Mouse (Mus musculus): ENCODE results near the gene Prkg1.
"Not testable (repeated sequence)": the region's sequence is repeated elsewhere in the genome, so short reads cannot be mapped to it uniquely, and the experiment has no call there.

The Prkg1 gene

DNA sequence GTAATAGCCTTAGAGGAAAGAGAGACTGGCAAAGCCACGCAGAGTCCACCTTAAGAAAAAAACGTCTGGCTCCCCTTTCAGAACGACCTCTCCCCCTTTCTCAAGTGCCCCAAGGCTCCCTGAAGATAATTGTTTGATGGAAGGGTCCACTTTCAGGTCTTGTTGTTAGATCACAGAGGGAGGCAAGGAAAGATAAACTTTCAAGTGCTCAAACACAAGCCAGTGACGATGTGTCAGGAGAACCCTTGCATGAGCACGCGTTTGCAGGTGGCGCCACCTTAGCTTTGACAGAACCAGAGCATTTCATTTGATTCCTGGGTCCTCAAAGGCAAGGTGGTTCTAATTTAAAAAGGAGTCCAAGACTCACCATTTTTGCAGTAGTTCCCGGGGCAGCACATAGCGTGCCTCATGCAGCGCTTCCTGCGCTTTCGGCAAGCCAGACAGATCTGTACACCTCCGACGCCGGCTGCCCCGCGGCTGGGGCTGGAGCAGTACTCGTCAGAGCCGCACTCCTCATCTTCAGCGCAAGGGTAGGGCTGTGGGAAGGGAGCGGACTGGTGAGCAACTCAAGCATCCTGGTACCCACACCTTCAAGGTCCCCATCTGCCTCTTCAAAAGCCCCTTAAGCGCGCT is 1216.3 kb downstream of the Prkg1 start:
- no peak for DNase-seq (ENCODE audit: extremely low read depth, insufficient read length, low spot score)

DNA sequence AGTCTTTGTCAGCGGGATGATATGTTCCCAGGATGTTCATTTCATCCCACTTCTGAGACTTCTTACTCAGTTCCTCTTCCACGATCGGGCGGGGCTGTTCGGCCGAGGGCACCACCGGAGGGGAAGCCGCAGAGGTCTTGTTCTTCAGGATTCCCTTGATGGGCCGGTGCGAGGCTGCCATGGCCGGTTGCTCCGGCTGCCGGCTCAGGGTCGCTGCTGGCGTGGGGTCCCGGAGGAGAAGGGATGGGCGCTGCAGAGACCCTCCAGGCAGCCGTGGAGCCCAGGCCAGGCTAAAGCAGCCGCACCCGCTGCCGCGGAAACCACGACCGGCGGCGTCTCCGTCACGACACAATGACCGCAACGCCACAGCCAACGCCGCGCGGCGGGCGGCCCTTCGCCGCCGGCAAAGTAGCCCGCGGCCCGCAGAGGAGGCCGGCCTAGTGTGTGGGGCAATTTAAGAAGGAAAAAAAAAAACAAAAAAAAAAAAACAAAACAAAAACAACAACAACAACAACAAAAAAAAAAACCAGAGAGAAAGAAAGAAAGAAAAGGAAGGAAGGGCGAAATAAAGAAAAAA is 1225.4 kb downstream of the Prkg1 start:
- not testable (repeated sequence) for DNase-seq (ENCODE audit: extremely low read depth, insufficient read length, low spot score)

DNA sequence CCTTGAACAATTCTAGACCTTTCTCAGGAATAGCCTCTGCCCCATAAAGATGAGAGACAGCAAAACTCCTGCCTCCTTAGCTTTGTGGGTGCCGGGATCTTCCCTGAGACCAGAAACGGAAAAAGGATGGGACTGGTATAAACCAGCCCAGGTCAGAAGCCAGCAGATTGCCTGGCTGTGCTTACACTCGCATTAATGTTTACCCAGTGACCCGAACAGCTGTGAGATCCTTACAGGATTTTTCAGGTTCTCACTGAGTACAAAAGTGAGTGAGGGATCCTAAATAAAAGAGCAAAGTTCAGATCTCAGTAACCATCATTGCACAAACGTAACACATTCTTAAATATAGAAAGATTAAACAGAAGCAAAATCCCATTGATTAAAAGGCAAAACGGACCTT is 1248.1 kb downstream of the Prkg1 start:
- DNase-seq (ENCODE audit: extremely low read depth, insufficient read length, low spot score): no peak
